Mouse (Mus musculus): Measurements from ENCODE around the gene Id3. TPM values are rescaled to one million over a fixed set of nuclear protein-coding genes. Genes with fewer than 3 reads are reported as not detected.

The Id3 gene
- polyA plus RNA-seq, 1 experiment from 2014 or later = 218 TPM

- H3K4me2 ChIP-seq (ENCODE audit: low read depth, low read length) = peak overlapping the region; percentile 75
These were observed 1.0 kb downstream of the Id3 start for GRCm38 (mm10) chr4:136144126-136144926.

GRCm38 (mm10) chr4:136144927-136145292, 1.6 kb downstream of the Id3 start:
- Histone ChIP-seq H3K27me3 (ENCODE audit: control insufficient read depth, insufficient read depth, low read length) (no peaks in the 10 kb centered on the region), H3K36me3 (ENCODE audit: control insufficient read depth, insufficient read depth) (no peaks in the 10 kb centered on the region), H3K4me1 (ENCODE audit: control insufficient read depth, insufficient read depth, low read length) (peaks cover 40% of the 10 kb centered on the region), H3K27ac (ENCODE audit: low read length) (peak overlapping the region; percentile 95), H3K9me3 (replicated peaks; ENCODE audit: control insufficient read depth, low read length) (no peaks in the 10 kb centered on the region), H3K9ac (ENCODE audit: low read length) (peak overlapping the region; percentile 87), H3K4me3 (ENCODE audit: low read length) (peak overlapping the region; percentile 77), H3K4me2 (ENCODE audit: low read depth, low read length) (peak overlapping the region; percentile 75)
- 4% methylated on average over 11 of the region's 11 CpGs for WGBS
- ATAC-seq (replicated peaks; ENCODE audit: extremely low read depth, insufficient read depth, low FRiP score) = no peak

More at GRCm38 (mm10) chr4:136144126-136144926, 1.0 kb downstream of the Id3 start:
- H3K4me1 ChIP-seq (ENCODE audit: control insufficient read depth, insufficient read depth, low read length) = peaks cover 46% of the 10 kb centered on the region
- WGBS = under 1% methylated on average over 50 of the region's 50 CpGs
- H3K4me3 ChIP-seq (ENCODE audit: low read length) = peak overlapping the region; percentile 77
- no peaks in the 10 kb centered on the region for H3K9me3 ChIP-seq (replicated peaks; ENCODE audit: control insufficient read depth, low read length)
- no peaks in the 10 kb centered on the region for H3K27me3 ChIP-seq (ENCODE audit: control insufficient read depth, insufficient read depth, low read length)
- peak; percentile 19; the same call in 1 of the 2 replicates for ATAC-seq (replicated peaks; ENCODE audit: extremely low read depth, insufficient read depth, low FRiP score)
- no peaks in the 10 kb centered on the region for H3K36me3 ChIP-seq (ENCODE audit: control insufficient read depth, insufficient read depth)
- H3K27ac ChIP-seq (ENCODE audit: low read length) = peak overlapping the region; percentile 95
- peak overlapping the region; percentile 87 for H3K9ac ChIP-seq (ENCODE audit: low read length)

GRCm38 (mm10) chr4:136145362-136145885, 2.1 kb downstream of the Id3 start:
- Histone ChIP-seq H3K27ac (ENCODE audit: low read length) (peak overlapping the region; percentile 95), H3K4me1 (ENCODE audit: control insufficient read depth, insufficient read depth, low read length) (peaks cover 39% of the 10 kb centered on the region), H3K27me3 (ENCODE audit: control insufficient read depth, insufficient read depth, low read length) (no peaks in the 10 kb centered on the region), H3K36me3 (ENCODE audit: control insufficient read depth, insufficient read depth) (no peaks in the 10 kb centered on the region), H3K9me3 (replicated peaks; ENCODE audit: control insufficient read depth, low read length) (no peaks in the 10 kb centered on the region), H3K4me3 (ENCODE audit: low read length) (peak overlapping the region; percentile 77), H3K4me2 (ENCODE audit: low read depth, low read length) (peak overlapping the region; percentile 75), H3K9ac (ENCODE audit: low read length) (peak overlapping the region; percentile 87)
- ATAC-seq (replicated peaks; ENCODE audit: extremely low read depth, insufficient read depth, low FRiP score) = no peak
- WGBS = 36% methylated on average over 11 of the region's 11 CpGs

- H3K27me3 ChIP-seq (ENCODE audit: control insufficient read depth, insufficient read depth, low read length) = no peaks in the 10 kb centered on the region
- peak overlapping the region; percentile 95 for H3K27ac ChIP-seq (ENCODE audit: low read length)
- no peaks in the 10 kb centered on the region for H3K9me3 ChIP-seq (replicated peaks; ENCODE audit: control insufficient read depth, low read length)
- no peaks in the 10 kb centered on the region for H3K36me3 ChIP-seq (ENCODE audit: control insufficient read depth, insufficient read depth)
- 42% methylated on average over 7 of the region's 7 CpGs for WGBS
- peaks cover 34% of the 10 kb centered on the region for H3K4me1 ChIP-seq (ENCODE audit: control insufficient read depth, insufficient read depth, low read length)
- ATAC-seq (replicated peaks; ENCODE audit: extremely low read depth, insufficient read depth, low FRiP score) = no peak
- H3K9ac ChIP-seq (ENCODE audit: low read length) = peak overlapping the region; percentile 87
- peak overlapping the region; percentile 77 for H3K4me3 ChIP-seq (ENCODE audit: low read length)
- H3K4me2 ChIP-seq (ENCODE audit: low read depth, low read length) = peak overlapping the region; percentile 75
These were observed 2.9 kb downstream of the Id3 start for GRCm38 (mm10) chr4:136145991-136146711.

GRCm38 (mm10) chr4:136146712-136147154, 3.4 kb downstream of the Id3 start:
- ATAC-seq (replicated peaks; ENCODE audit: extremely low read depth, insufficient read depth, low FRiP score) = no peak
- Histone ChIP-seq H3K4me1 (ENCODE audit: control insufficient read depth, insufficient read depth, low read length) (peaks cover 29% of the 10 kb centered on the region), H3K9ac (ENCODE audit: low read length) (peak overlapping the region; percentile 53), H3K27me3 (ENCODE audit: control insufficient read depth, insufficient read depth, low read length) (no peaks in the 10 kb centered on the region), H3K4me2 (ENCODE audit: low read depth, low read length) (peak overlapping the region; percentile 75), H3K36me3 (ENCODE audit: control insufficient read depth, insufficient read depth) (no peaks in the 10 kb centered on the region), H3K4me3 (ENCODE audit: low read length) (peak overlapping the region; percentile 77), H3K27ac (ENCODE audit: low read length) (peak overlapping the region; percentile 95), H3K9me3 (replicated peaks; ENCODE audit: control insufficient read depth, low read length) (no peaks in the 10 kb centered on the region)
- 31% methylated on average over 6 of the region's 6 CpGs for WGBS

GRCm38 (mm10) chr4:136147436-136148135, 4.3 kb downstream of the Id3 start:
- Histone ChIP-seq H3K27ac (ENCODE audit: low read length) (peak overlapping the region; percentile 95), H3K4me2 (ENCODE audit: low read depth, low read length) (peak overlapping the region; percentile 75), H3K4me1 (ENCODE audit: control insufficient read depth, insufficient read depth, low read length) (peaks cover 22% of the 10 kb centered on the region), H3K9ac (ENCODE audit: low read length) (peak overlapping the region; percentile 63), H3K4me3 (ENCODE audit: low read length) (peak overlapping the region; percentile 39), H3K36me3 (ENCODE audit: control insufficient read depth, insufficient read depth) (no peaks in the 10 kb centered on the region), H3K27me3 (ENCODE audit: control insufficient read depth, insufficient read depth, low read length) (no peaks in the 10 kb centered on the region), H3K9me3 (replicated peaks; ENCODE audit: control insufficient read depth, low read length) (no peaks in the 10 kb centered on the region)
- WGBS = 2% methylated on average over 33 of the region's 48 CpGs
- ATAC-seq (replicated peaks; ENCODE audit: extremely low read depth, insufficient read depth, low FRiP score) = peak; percentile 74

- Histone ChIP-seq H3K9ac (ENCODE audit: low read length) (peak overlapping the region; percentile 56; the same call in 1 of the 2 replicates), H3K27me3 (ENCODE audit: control insufficient read depth, insufficient read depth, low read length) (no peaks in the 10 kb centered on the region), H3K4me2 (ENCODE audit: low read depth, low read length) (peak overlapping the region; percentile 75), H3K4me1 (ENCODE audit: control insufficient read depth, insufficient read depth, low read length) (peaks cover 17% of the 10 kb centered on the region), H3K9me3 (replicated peaks; ENCODE audit: control insufficient read depth, low read length) (no peaks in the 10 kb centered on the region), H3K4me3 (ENCODE audit: low read length) (peak overlapping the region; percentile 39), H3K36me3 (ENCODE audit: control insufficient read depth, insufficient read depth) (no peaks in the 10 kb centered on the region), H3K27ac (ENCODE audit: low read length) (peak overlapping the region; percentile 83)
- no peak for ATAC-seq (replicated peaks; ENCODE audit: extremely low read depth, insufficient read depth, low FRiP score)
- WGBS = 13% methylated on average over 31 of the region's 31 CpGs
These were observed 5.2 kb downstream of the Id3 start for GRCm38 (mm10) chr4:136148342-136149044.

GRCm38 (mm10) chr4:136149045-136149379, 5.7 kb downstream of the Id3 start:
- Histone ChIP-seq H3K27ac (ENCODE audit: low read length) (peak overlapping the region; percentile 83), H3K4me2 (ENCODE audit: low read depth, low read length) (no peak overlapping the region), H3K9me3 (replicated peaks; ENCODE audit: control insufficient read depth, low read length) (no peaks in the 10 kb centered on the region), H3K27me3 (ENCODE audit: control insufficient read depth, insufficient read depth, low read length) (no peaks in the 10 kb centered on the region), H3K4me1 (ENCODE audit: control insufficient read depth, insufficient read depth, low read length) (peaks cover 15% of the 10 kb centered on the region), H3K9ac (ENCODE audit: low read length) (no peak overlapping the region), H3K36me3 (ENCODE audit: control insufficient read depth, insufficient read depth) (no peaks in the 10 kb centered on the region), H3K4me3 (ENCODE audit: low read length) (no peak overlapping the region)
- WGBS = 90% methylated on average over 2 of the region's 2 CpGs
- no peak for ATAC-seq (replicated peaks; ENCODE audit: extremely low read depth, insufficient read depth, low FRiP score)
